8 mouse cellular contexts compared by ENCODE assay signal in genomic region chr17:14204061-14204460, GRCm38 (mm10). TPM values are rescaled to one million over a fixed set of nuclear protein-coding genes. Genes with fewer than 3 reads are reported as not detected.
DNase-seq lines count a peak whose midpoint lies in the region; ATAC-seq lines count a peak whose summit lies in the region.

TSS of gene Dact2 (minus strand) at chr17:14204304.

- 50% methylated on average over 13 of the region's 13 CpGs for WGBS in forebrain, embryonic 16.5 days
- WGBS in kidney, embryonic 16.5 days, result 44% methylated on average over 13 of the region's 13 CpGs
- 24% methylated on average over 13 of the region's 13 CpGs for WGBS in liver, embryonic 12.5 days (ENCODE audit: insufficient replicate concordance)

- ATAC-seq in forebrain, embryonic 16.5 days, result peak; percentile 35
- no peak for ATAC-seq in kidney, embryonic 16.5 days (ENCODE audit: low FRiP score, low TSS enrichment)
- no peak for ATAC-seq in liver, embryonic 12.5 days

- DNase-seq in layer of hippocampus, adult 11-12 months (ENCODE audit: low spot score), result peak; percentile 65
- DNase-seq in layer of hippocampus, adult 9-10 months (ENCODE audit: low spot score), result no peak
- DNase-seq in retina, postnatal 1 day, result peak; percentile 63
- no peak for DNase-seq in cerebellum, postnatal 4 days (ENCODE audit: low spot score in 2 of 2)
- no peak for DNase-seq in gastrocnemius, adult 18-20 months (ENCODE audit: low spot score)

- H3K9me3 ChIP-seq in forebrain, embryonic 16.5 days (ENCODE audit: control insufficient read depth, low read length), result no peaks in the 10 kb centered on the region
- no peaks in the 10 kb centered on the region for H3K9me3 ChIP-seq in kidney, embryonic 16.5 days (ENCODE audit: low read length)
- H3K9me3 ChIP-seq in liver, embryonic 12.5 days (replicated peaks), result no peaks in the 10 kb centered on the region

- H3K4me1 ChIP-seq in forebrain, embryonic 16.5 days (replicated peaks; ENCODE audit: control insufficient read depth, insufficient read depth, low read length), result peaks cover 19% of the 10 kb centered on the region
- peaks cover 45% of the 10 kb centered on the region for H3K4me1 ChIP-seq in kidney, embryonic 16.5 days (ENCODE audit: insufficient read depth, low read length)
- peaks cover 13% of the 10 kb centered on the region; the same call in 1 of the 2 replicates for H3K4me1 ChIP-seq in liver, embryonic 12.5 days

- H3K4me3 ChIP-seq in forebrain, embryonic 16.5 days (replicated peaks; ENCODE audit: low read length), result peak within 1 kb of the TSS; percentile 64
- H3K4me3 ChIP-seq in kidney, embryonic 16.5 days (ENCODE audit: low read length), result peak within 1 kb of the TSS; percentile 67
- peak within 1 kb of the TSS; percentile 54 for H3K4me3 ChIP-seq in liver, embryonic 12.5 days

- H3K27ac ChIP-seq in forebrain, embryonic 16.5 days (ENCODE audit: low read length), result no peak within 1 kb of the TSS
- H3K27ac ChIP-seq in kidney, embryonic 16.5 days (ENCODE audit: low read length), result peak within 1 kb of the TSS; percentile 91
- peak within 1 kb of the TSS; percentile 36; the same call in 1 of the 2 replicates for H3K27ac ChIP-seq in liver, embryonic 12.5 days

- peak within 1 kb of the TSS; percentile 68 for H3K9ac ChIP-seq in forebrain, embryonic 16.5 days (replicated peaks; ENCODE audit: low read depth, low read length)
- H3K9ac ChIP-seq in kidney, embryonic 16.5 days (replicated peaks; ENCODE audit: low read length), result peak within 1 kb of the TSS; percentile 83
- peak within 1 kb of the TSS; percentile 44 for H3K9ac ChIP-seq in liver, embryonic 12.5 days

- peak within 1 kb of the TSS; percentile 83 for H3K4me2 ChIP-seq in forebrain, embryonic 16.5 days (ENCODE audit: low read length)
- peak within 1 kb of the TSS; percentile 66 for H3K4me2 ChIP-seq in kidney, embryonic 16.5 days (replicated peaks; ENCODE audit: low read depth, low read length)
- H3K4me2 ChIP-seq in liver, embryonic 12.5 days, result peak within 1 kb of the TSS; percentile 61

- H3K27me3 ChIP-seq in forebrain, embryonic 16.5 days (replicated peaks; ENCODE audit: control insufficient read depth, insufficient read depth, low read length), result peaks cover 32% of the 10 kb centered on the region
- peaks cover 51% of the 10 kb centered on the region for H3K27me3 ChIP-seq in kidney, embryonic 16.5 days (ENCODE audit: insufficient read depth, low read length)
- peaks cover 82% of the 10 kb centered on the region for H3K27me3 ChIP-seq in liver, embryonic 12.5 days (replicated peaks)

- no peaks in the 10 kb centered on the region for H3K36me3 ChIP-seq in forebrain, embryonic 16.5 days (ENCODE audit: control insufficient read depth, insufficient read depth)
- no peaks in the 10 kb centered on the region for H3K36me3 ChIP-seq in kidney, embryonic 16.5 days (ENCODE audit: insufficient read depth, low read length)
- no peaks in the 10 kb centered on the region for H3K36me3 ChIP-seq in liver, embryonic 12.5 days

RNA-seq across cellular contexts. Expression of gene Dact2, which starts in this region (rescaled TPM):
- 1.1 and 1.3 TPM in 2 replicates for polyA plus RNA-seq in forebrain, embryonic 16.5 days (2015; fragmentation: Nextera tagmentation; extraction: Ambion mirVana)
- 15.0 and 17.7 TPM in 2 replicates for polyA plus RNA-seq in kidney, embryonic 16.5 days (2015; fragmentation: Nextera tagmentation; extraction: Ambion mirVana)
- polyA plus RNA-seq in liver, embryonic 12.5 days (2016; fragmentation: Nextera tagmentation; extraction: Ambion mirVana), result 0.85 and 1.4 TPM in 2 replicates
- 1 to 10 TPM; 1.5 to 3.5 TPM for total RNA-seq in gastrocnemius, adult 18-20 months (2021)

Comparison
In these comparisons a context has a peak if more than half of its experiments do, and no peak if none do; other contexts are left out.
1. DNase-seq: peak in layer of hippocampus, adult 11-12 months (single experiment) and retina, postnatal 1 day (single experiment); none in layer of hippocampus, adult 9-10 months (single experiment), cerebellum, postnatal 4 days (0 of 2) and gastrocnemius, adult 18-20 months (single experiment).
2. Peak in every context shown above with its lines, with median percentiles within 50 percentile points of each other: H3K4me2 ChIP-seq, H3K4me3 ChIP-seq and H3K9ac ChIP-seq.